Mouse (Mus musculus) embryonic facial prominence, embryonic 11.5 days (tissue): ENCODE data around the gene Hap1. TPM values are rescaled to one million over a fixed set of nuclear protein-coding genes. Genes with fewer than 3 reads are reported as not detected.
A peak's percentile ranks its signal among the peaks of the same experiment; 100 is the strongest.

Experiments used
- ATAC-seq: fragments of 200-750 bp; cut with Nextera tagmentation; replicated peaks from 2 replicates; pipeline ENCODE4 v1.8.0; 2017; ENCODE audit warnings: low read depth; ENCODE audit not compliant: insufficient number of reproducible peaks, low FRiP score, low TSS enrichment
- DNase-seq: peaks from one replicate; pipeline ENCODE4 v3.0.0-alpha.2; 2015; ENCODE audit warnings: low spot score
- H3K27ac ChIP-seq: fragments of 300-500 bp; sonication (generic); replicated peaks from 2 replicates; pipeline ENCODE4 v1.5.1; 2014; ENCODE audit warnings: mild to moderate bottlenecking, low read depth, low read length, control low read depth
- H3K27me3 ChIP-seq: fragments of 300-500 bp; sonication (generic); 2 replicates; pipeline ENCODE4 v1.6.1; 2014; ENCODE audit warnings: mild to moderate bottlenecking, low read length, moderate library complexity, mixed read lengths; ENCODE audit not compliant: control insufficient read depth, insufficient read depth
- H3K36me3 ChIP-seq: fragments of 300-500 bp; sonication (generic); replicated peaks from 2 replicates; pipeline ENCODE4 v1.6.1; 2014; ENCODE audit warnings: low read depth, mild to moderate bottlenecking, low read length, moderate library complexity, mixed read lengths; ENCODE audit not compliant: control insufficient read depth, insufficient read depth
- H3K4me1 ChIP-seq: fragments of 300-500 bp; sonication (generic); 2 replicates; pipeline ENCODE4 v1.6.1; 2014; ENCODE audit warnings: low read length, mixed read lengths; ENCODE audit not compliant: control insufficient read depth, insufficient read depth
- H3K4me2 ChIP-seq: fragments of 300-500 bp; sonication (generic); 2 replicates; pipeline ENCODE4 v1.6.1; 2014; ENCODE audit warnings: low read depth, mild to moderate bottlenecking, control low read depth, low read length, moderate library complexity
- H3K4me3 ChIP-seq: fragments of 300-500 bp; sonication (generic); 2 replicates; pipeline ENCODE4 v1.5.1; 2014; ENCODE audit warnings: low read depth, low read length, control low read depth
- H3K9ac ChIP-seq: fragments of 300-500 bp; sonication (generic); replicated peaks from 2 replicates; pipeline ENCODE4 v1.6.1; 2014; ENCODE audit warnings: mild to moderate bottlenecking, control low read depth, low read length
- H3K9me3 ChIP-seq: fragments of 300-500 bp; sonication (generic); replicated peaks from 2 replicates; pipeline ENCODE4 v1.6.1; 2016; ENCODE audit warnings: mild to moderate bottlenecking, low read length, inconsistent platforms, mixed read lengths; ENCODE audit not compliant: control insufficient read depth
- WGBS: fragments of 180-500 bp; shearing (Covaris S2); extraction: QIAGEN DNeasy Blood & Tissue Kit; methylation state at CpG from one replicate; pipeline ENCODE4 v1.1.7; 2014; 5-methylcytosine and 5-hydroxymethylcytosine counted together
- polyA plus RNA-seq: library from polyadenylated mRNA; unstranded; fragments of >200 nt; fragmentation: Nextera tagmentation; extraction: Ambion mirVana; gene quantifications from 2 replicates; pipeline ENCODE4 v1.2.1, GENCODE M21; 2014

Hap1 gene
- polyA plus RNA-seq, 1 experiment from 2014 or later: 5.5 TPM

DNA sequence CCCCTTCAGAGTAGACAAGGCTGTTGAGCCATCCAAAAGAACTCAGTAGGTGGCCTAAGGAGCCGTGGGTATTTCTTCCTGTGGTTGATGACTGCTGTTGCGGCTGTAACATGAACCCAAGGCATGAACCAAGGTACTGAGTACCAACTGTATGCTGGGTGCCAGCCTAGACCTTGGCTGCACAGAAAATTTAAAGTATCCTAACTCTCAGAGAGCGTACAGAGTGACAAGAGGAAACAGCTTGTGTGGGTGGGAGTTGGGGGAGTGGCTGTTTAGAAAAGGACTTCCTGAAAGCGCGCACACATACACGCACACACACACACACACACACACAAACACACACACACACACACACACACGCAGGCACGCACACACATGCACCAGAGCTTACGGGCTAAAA, 43.4 kb upstream of the Hap1 start:
- no peaks in the 10 kb centered on the region for H3K36me3 ChIP-seq
- H3K9me3 ChIP-seq: no peaks in the 10 kb centered on the region
- no peak overlapping the region for H3K4me3 ChIP-seq
- H3K27ac ChIP-seq: no peak overlapping the region
- no peak for ATAC-seq
- H3K9ac ChIP-seq: no peak overlapping the region
- DNase-seq: no peak
- no peak overlapping the region for H3K4me2 ChIP-seq
- WGBS: 78% methylated on average over 9 of the region's 9 CpGs
- peaks cover 4% of the 10 kb centered on the region; the same call in 1 of the 2 replicates for H3K4me1 ChIP-seq
- peaks cover 2% of the 10 kb centered on the region; the same call in 1 of the 2 replicates for H3K27me3 ChIP-seq

DNA sequence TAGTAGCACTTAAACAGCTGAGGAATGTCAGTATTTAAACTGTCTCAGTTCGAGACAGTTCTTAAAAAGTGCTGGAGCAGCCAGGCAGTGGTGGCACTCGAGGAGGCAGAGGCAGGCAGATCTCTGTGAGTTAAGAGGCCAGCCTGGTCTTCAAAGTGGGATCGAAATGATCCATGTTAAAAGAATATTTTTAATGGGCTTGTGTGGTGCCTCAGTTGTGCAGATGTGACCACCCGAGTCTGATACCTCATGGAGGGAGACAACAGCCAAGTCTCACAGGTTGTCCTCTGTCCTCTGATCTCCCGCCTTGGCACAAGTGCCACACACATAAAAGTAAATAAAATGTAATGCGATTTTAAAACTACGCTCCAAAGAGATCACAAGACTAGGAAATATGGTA, 42.6 kb upstream of the Hap1 start:
- DNase-seq: no peak
- Histone ChIP-seq H3K27me3 (peaks cover 2% of the 10 kb centered on the region; the same call in 1 of the 2 replicates), H3K4me3 (no peak overlapping the region), H3K9me3 (no peaks in the 10 kb centered on the region), H3K4me2 (no peak overlapping the region), H3K27ac (no peak overlapping the region), H3K4me1 (peaks cover 4% of the 10 kb centered on the region; the same call in 1 of the 2 replicates), H3K9ac (no peak overlapping the region), H3K36me3 (no peaks in the 10 kb centered on the region)
- WGBS: 93% methylated on average over 7 of the region's 7 CpGs
- no peak for ATAC-seq

DNA sequence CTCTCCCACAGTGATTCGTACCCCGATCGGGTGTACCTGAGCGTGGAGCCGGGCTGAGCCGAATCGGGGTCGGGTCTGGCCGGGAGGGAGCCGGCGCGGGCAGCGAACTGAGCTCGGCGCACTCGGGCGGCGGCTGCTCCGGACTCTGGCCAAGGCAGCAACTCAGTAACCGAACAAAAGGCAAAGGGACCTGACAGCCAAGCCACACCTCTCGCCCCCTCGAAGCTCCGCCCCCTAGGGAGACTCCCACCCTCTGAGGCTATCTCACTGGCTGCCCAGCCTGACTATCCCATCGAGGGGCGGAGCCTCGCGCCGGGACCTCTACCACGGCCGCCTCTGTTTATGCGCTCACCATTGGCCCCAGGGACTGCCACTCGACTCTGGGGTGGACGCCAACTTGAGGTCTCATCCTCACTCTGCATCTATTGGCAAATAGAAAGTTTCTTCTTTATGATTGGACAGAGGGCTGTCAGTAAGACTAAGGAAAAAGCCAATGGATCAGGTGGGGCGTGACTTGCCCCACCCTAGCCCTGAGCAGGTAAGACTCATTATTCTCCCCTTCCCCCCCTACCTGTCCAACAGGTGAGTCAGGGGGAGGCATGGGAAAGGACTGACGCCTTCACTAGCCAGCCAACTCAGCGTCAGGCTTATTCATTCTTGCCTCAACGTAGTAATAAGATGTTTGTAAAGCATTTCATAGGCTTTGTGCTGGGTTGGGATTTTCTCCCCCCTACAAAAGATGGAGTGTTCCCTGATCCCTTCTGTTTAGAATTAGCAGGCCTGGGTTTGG, 41.9 kb upstream of the Hap1 start, which contains the start of gene Jup:
Gene Jup, minus strand, starts transcription at position 164 of the 790 bp plus-strand sequence.
- WGBS: 1% methylated on average over 36 of the region's 37 CpGs
- Histone ChIP-seq H3K27ac (0 out of 2 replicates have a peak within 1 kb of the TSS, but pooled peaks have one; percentile 1), H3K9ac (peak within 1 kb of the TSS; percentile 73), H3K27me3 (peaks cover 2% of the 10 kb centered on the region; the same call in 1 of the 2 replicates), H3K4me1 (peaks cover 4% of the 10 kb centered on the region; the same call in 1 of the 2 replicates), H3K4me3 (peak within 1 kb of the TSS; percentile 66), H3K4me2 (peak within 1 kb of the TSS; percentile 78), H3K36me3 (no peaks in the 10 kb centered on the region), H3K9me3 (no peaks in the 10 kb centered on the region)
- DNase-seq: peak; percentile 98
- ATAC-seq: peak; percentile 98

DNA sequence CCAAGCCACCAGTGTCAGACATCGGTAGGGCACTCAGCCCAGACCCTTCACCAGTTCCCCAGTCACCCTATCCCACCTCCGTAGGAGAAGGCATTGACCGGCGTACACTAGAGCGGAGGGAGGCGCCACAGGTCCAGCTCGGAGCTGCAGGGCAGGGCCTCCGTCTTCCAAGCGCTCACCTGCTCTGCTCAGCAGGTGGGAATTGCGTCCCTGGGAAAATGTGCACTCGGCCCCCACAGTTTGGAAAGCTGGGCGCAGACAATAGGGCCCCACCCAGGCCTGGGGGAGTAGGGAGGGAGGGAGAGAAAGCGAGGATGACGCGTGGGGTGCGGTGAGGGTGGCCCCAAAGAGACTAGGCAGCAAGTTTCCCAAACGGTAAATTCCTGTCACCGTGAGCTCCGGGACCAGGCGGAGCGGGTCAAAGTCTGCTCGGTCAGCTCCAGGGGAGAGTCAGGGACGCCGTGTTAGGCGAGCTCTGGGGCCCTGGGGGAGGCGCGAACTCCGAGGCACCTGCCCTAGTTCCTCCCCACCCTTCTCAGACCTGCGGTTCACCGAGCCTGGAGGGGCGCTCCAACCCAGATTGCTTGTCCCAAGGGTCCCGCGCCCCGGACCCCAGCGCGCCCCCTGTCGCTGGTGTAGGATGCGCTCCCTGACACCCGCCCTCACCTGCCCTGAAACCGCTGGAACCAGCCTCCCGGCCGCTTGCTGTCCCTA, 41.1 kb upstream of the Hap1 start:
- Histone ChIP-seq H3K4me1 (peaks cover 4% of the 10 kb centered on the region; the same call in 1 of the 2 replicates), H3K4me3 (peak overlapping the region; percentile 66), H3K36me3 (no peaks in the 10 kb centered on the region), H3K9me3 (no peaks in the 10 kb centered on the region), H3K4me2 (peak overlapping the region; percentile 78), H3K9ac (peak overlapping the region; percentile 73), H3K27ac (0 out of 2 replicates have a peak overlapping the region, but pooled peaks have one; percentile 1), H3K27me3 (peaks cover 2% of the 10 kb centered on the region; the same call in 1 of the 2 replicates)
- no peak for ATAC-seq
- WGBS: 4% methylated on average over 42 of the region's 42 CpGs
- DNase-seq: no peak

DNA sequence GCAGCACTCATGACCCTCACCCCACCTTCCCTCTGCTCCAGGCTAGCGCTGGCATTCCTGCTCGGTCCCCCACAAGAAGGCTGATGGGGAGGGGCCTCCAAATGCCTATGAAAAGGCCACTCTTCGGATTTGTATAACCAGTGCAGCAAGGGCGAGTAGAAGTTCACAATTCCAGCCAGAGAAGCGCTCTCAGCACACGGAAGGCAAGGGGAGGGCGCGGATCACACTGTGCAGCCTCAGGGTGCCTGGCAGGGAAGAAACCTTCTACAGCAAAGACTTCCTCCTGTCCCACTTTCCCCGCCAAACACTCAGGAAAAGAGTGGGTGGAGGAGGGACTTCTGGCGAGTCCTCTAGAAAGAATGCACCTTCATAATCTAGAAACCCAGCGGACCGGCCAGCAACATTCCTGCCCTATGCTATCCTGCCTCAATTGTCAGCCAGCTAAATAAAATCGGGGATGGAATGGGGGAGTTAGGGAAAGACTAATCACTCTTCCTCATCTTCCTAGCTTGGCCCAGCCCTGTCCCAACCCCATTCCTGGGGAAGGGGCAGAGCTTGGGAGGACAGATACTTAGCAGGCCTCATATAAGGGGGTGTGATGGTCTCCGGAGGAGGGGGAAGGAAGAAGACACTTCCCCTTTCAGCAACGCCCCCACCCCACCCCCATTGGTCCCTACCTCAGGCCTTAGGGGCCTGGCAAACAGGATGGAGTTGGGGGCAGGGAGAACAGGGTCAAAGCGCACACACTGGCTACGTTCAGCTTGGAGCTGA, 40.1 kb upstream of the Hap1 start:
- DNase-seq (peak; percentile 30), ATAC-seq (no peak)
- Histone ChIP-seq H3K4me3 (peak overlapping the region; percentile 66), H3K4me1 (peaks cover 4% of the 10 kb centered on the region; the same call in 1 of the 2 replicates), H3K9ac (peak overlapping the region; percentile 22; the same call in 1 of the 2 replicates), H3K9me3 (no peaks in the 10 kb centered on the region), H3K36me3 (no peaks in the 10 kb centered on the region), H3K27me3 (peaks cover 2% of the 10 kb centered on the region; the same call in 1 of the 2 replicates), H3K4me2 (peak overlapping the region; percentile 78), H3K27ac (no peak overlapping the region; the same call in 1 of the 2 replicates)
- 31% methylated on average over 16 of the region's 17 CpGs for WGBS

DNA sequence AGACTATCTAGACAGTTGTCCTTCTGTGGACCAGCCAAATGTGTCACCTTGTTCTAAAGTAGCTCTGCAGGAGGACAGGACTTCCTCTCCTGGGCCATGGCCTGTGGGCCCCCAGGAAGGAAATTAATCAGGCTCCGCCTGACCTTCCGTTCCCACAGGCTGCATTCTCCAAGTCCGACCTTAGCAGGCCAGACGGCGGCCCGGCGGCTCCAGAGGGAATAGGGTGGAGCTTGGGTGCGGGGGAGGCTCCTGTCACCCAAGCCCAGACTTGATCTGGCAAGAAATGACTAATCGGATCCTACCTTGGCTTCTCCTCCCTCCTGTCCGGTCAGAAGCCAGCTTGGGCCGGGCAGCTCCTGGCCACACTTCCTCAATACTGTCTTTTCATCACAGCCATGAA, 39.3 kb upstream of the Hap1 start:
- no peak for ATAC-seq
- H3K9me3 ChIP-seq: no peaks in the 10 kb centered on the region
- no peak overlapping the region for H3K4me2 ChIP-seq
- H3K4me1 ChIP-seq: peaks cover 4% of the 10 kb centered on the region; the same call in 1 of the 2 replicates
- H3K27ac ChIP-seq: no peak overlapping the region
- DNase-seq: no peak
- H3K9ac ChIP-seq: no peak overlapping the region; the same call in 1 of the 2 replicates
- no peak overlapping the region for H3K4me3 ChIP-seq
- peaks cover 2% of the 10 kb centered on the region; the same call in 1 of the 2 replicates for H3K27me3 ChIP-seq
- 25% methylated on average over 11 of the region's 11 CpGs for WGBS
- H3K36me3 ChIP-seq: no peaks in the 10 kb centered on the region

DNA sequence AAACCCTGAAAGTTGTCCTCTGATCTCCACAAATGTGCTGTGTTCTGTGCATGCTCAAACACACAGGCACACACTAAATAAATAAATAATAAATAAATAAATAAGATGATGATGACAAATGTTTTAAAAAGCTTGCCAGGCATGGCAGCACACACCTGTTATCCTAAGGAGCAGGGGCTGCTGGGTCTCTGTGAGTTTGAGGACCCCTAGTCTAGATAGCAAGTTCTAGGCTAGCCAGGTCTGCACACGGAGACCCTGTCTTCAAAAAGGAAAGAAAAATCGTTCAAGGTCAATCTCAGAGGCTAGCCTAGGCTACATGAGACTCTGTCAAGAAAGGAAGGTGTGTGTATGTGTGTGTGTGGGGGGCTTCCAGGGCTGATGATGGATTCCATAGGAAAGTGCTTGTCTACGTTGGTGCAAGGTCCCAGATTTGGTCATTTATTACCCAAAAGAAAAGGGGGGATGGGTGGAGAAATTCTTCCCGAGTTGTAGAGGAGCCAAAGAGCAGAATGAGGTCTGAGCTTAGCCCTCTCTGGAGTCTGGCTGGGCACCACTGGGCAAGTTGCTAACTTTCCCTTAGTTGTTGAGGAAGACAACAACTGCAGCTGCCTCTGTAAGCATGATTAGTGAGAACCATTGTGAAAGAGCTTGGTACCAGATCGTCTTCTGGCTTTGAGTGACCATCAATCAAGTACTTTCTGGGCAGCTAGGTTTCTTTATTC, 38.6 kb upstream of the Hap1 start:
- no peak overlapping the region for H3K4me3 ChIP-seq
- ATAC-seq: no peak
- H3K9ac ChIP-seq: no peak overlapping the region
- 78% methylated on average over 5 of the region's 5 CpGs for WGBS
- H3K4me2 ChIP-seq: no peak overlapping the region
- peaks cover 2% of the 10 kb centered on the region; the same call in 1 of the 2 replicates for H3K27me3 ChIP-seq
- peaks cover 4% of the 10 kb centered on the region; the same call in 1 of the 2 replicates for H3K4me1 ChIP-seq
- no peaks in the 10 kb centered on the region for H3K36me3 ChIP-seq
- H3K9me3 ChIP-seq: no peaks in the 10 kb centered on the region
- DNase-seq: no peak
- H3K27ac ChIP-seq: no peak overlapping the region
